Comparison of ENCODE assay signal across 9 mouse cellular contexts in genomic region chr3:151977651-151978050, GRCm38 (mm10).
"Had no signal": no experiment of that assay in that cellular context is flagged by ENCODE, and none has a peak within 500 bp of the region (broad histone marks: within the 10 kb centered on the region; RNA-seq: fewer than 3 reads in every experiment).

No protein-coding gene starts in this region.

- H3K4me1 ChIP-seq: limb, embryonic 10.5 days; liver, embryonic 15.5 days; midbrain, embryonic 13.5 days; neural tube, embryonic 15.5 days had no signal

- H3K4me3 ChIP-seq: left cerebral cortex, adult 2 months; limb, embryonic 10.5 days; liver, embryonic 15.5 days; midbrain, embryonic 13.5 days; neural tube, embryonic 15.5 days had no signal

- H3K27ac ChIP-seq: left cerebral cortex, adult 2 months; limb, embryonic 10.5 days; liver, embryonic 15.5 days; midbrain, embryonic 13.5 days; neural tube, embryonic 15.5 days had no signal

- DNase-seq: kidney, postnatal 14 days; lung, adult 2 months; lung, postnatal 36 days; thymus, postnatal 36 days had no signal
